Mouse (Mus musculus): ENCODE measurements around the gene Olfr923. TPM values are rescaled to one million over a fixed set of nuclear protein-coding genes. Genes with fewer than 3 reads are reported as not detected.

Olfr923 gene
- polyA plus RNA-seq (2012), result not detected in 2 replicates

DNA sequence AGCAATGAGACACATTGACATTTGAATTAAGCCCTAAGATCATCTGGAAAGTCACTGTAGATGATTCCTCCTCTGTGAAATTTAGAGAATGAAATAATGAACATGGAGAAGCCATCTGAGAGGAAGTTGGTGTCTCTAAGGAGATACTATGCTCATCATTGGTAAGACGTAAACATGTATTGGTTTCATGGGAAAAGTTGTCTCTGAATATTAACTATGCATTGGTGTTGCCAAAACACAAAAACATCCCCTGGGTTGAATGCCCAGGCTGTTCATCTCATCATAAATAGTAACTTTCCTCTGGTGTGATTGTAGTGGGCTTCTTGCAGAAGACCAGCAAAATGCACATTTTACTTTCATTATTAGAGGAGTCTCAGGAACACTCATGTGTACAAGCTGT, at the start of gene Olfr923:
TSS of gene Olfr923 (plus strand) at position 301 of the 400 bp plus-strand sequence.
- no peak for TF ChIP-seq GATA1 (IDR thresholded peaks at IDR 0.05; ENCODE audit: low read length)

DNA sequence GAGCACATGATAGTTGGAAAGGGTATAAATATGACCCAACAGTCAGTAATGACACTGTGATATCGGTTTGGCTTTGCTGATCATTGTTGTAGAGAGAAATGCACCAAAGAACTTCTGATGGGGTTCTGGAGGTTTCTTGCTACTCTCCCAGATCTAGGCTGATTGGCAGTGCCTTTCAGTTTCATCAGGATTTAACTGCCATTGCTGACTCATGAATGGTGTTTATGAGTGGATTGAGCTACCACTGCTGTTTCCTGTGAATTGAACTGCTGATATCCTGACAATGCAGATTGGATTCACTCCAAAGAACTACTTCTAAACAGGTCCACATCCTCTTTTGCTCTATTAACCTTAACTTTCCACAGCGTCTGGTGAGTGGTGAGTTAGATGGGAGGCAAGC, 33.7 kb upstream of the Olfr923 start:
- no peak for TF ChIP-seq GATA1 (IDR thresholded peaks at IDR 0.05; ENCODE audit: low read length)

GRCm38 (mm10) chr9:38805696-38806095, 20.6 kb upstream of the Olfr923 start:
- no peak for TF ChIP-seq GATA1 (IDR thresholded peaks at IDR 0.05; ENCODE audit: low read length)

- TF ChIP-seq GATA1 (IDR thresholded peaks at IDR 0.05; ENCODE audit: low read length), result no peak
Measured at GRCm38 (mm10) chr9:38814314-38814713, 12.0 kb upstream of the Olfr923 start, which contains the start of gene Olfr922. Gene Olfr922 (plus strand): TSS chr9:38814614.

DNA sequence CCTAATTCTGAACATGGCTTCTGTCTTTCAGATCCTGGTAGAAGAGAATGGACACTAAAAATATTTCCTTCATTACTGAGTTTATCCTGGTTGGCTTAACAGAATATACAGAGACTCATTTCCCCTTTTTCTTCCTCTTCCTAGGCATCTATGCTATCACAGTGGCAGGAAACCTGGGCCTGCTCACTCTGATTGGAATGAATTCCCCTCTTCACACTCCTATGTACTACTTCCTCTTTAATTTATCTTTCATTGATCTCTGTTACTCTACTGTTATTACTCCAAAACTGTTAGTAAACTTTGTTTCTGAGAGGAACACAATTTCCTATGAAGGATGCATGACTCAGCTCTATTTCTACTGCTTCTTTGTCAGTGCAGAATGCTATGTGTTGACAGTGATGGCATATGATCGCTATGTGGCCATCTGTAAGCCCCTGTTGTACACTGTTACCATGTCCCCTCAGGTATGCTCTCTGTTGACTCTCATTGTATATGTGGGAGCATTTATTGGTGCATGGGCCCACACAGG, 10.8 kb upstream of the Olfr923 start:
- no peak for TF ChIP-seq GATA1 (IDR thresholded peaks at IDR 0.05; ENCODE audit: low read length)

- no peak for TF ChIP-seq GATA1 (IDR thresholded peaks at IDR 0.05; ENCODE audit: low read length)
Measured at GRCm38 (mm10) chr9:38833027-38833426, 6.7 kb downstream of the Olfr923 start.

DNA sequence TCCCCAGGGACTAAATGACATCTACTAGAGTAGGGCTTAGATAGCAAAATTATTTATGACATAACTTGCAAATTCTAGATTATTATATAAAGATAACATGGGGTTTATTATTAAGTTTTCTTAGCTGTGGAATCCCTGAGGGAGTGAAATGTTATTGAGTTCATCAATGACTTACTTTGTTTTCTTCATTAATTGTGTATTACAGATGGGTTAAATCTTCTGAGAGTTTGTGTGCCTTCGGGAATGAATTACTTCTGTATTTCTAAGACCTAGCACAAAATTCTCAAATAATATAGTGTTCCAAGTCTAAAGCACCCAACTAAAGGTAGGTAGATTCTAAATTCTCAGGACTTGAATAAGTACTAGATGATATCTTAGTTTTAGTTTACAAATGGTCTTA, 17.8 kb downstream of the Olfr923 start, which contains the start of gene Olfr924:
TSS of gene Olfr924 (plus strand) at position 301 of the 400 bp plus-strand sequence.
- no peak for TF ChIP-seq GATA1 (IDR thresholded peaks at IDR 0.05; ENCODE audit: low read length)

- no peak for TF ChIP-seq GATA1 (IDR thresholded peaks at IDR 0.05; ENCODE audit: low read length)
Measured at GRCm38 (mm10) chr9:38854760-38855159, 28.4 kb downstream of the Olfr923 start, which contains the start of gene Olfr26. Gene Olfr26 (plus strand): TSS chr9:38855060.

GRCm38 (mm10) chr9:38876826-38877225, 50.5 kb downstream of the Olfr923 start, which contains the start of gene Olfr926:
Gene Olfr926 (plus strand): TSS chr9:38877126.
- no peak for TF ChIP-seq GATA1 (IDR thresholded peaks at IDR 0.05; ENCODE audit: low read length)

Other genes with a start within 250 kb of the Olfr923 start
- gene Olfr912, start 246.4 kb upstream of the Olfr923 start, polyA plus RNA-seq (2012), result not detected in 2 replicates
- not detected in 2 replicates for gene Olfr913, start 233.8 kb upstream of the Olfr923 start, polyA plus RNA-seq (2012)
- not detected in 2 replicates for gene Olfr914, start 221.4 kb upstream of the Olfr923 start, polyA plus RNA-seq (2012)
- gene Olfr916, start 166.7 kb upstream of the Olfr923 start, polyA plus RNA-seq (2012), result not detected in 2 replicates
- gene Olfr917, start 160.7 kb upstream of the Olfr923 start, polyA plus RNA-seq (2012), result not detected in 2 replicates
- gene Olfr918, start 151.9 kb upstream of the Olfr923 start, polyA plus RNA-seq (2012), result not detected in 2 replicates
- gene Olfr919, start 122.9 kb upstream of the Olfr923 start, polyA plus RNA-seq (2012), result not detected in 2 replicates
- 0.40 and 0.56 TPM in 2 replicates for gene Vwa5a, start 108.3 kb upstream of the Olfr923 start, polyA plus RNA-seq (2012)
- not detected in 2 replicates for gene Olfr920, start 74.2 kb upstream of the Olfr923 start, polyA plus RNA-seq (2012)
- not detected in 2 replicates for gene Olfr921, start 53.5 kb upstream of the Olfr923 start, polyA plus RNA-seq (2012)
- not detected in 2 replicates for gene Olfr922, start 11.9 kb upstream of the Olfr923 start, polyA plus RNA-seq (2012)
- not detected in 2 replicates for gene Olfr924, start 17.9 kb downstream of the Olfr923 start, polyA plus RNA-seq (2012)
- not detected in 2 replicates for gene Olfr26, start 28.5 kb downstream of the Olfr923 start, polyA plus RNA-seq (2012)
- not detected in 2 replicates for gene Olfr926, start 50.6 kb downstream of the Olfr923 start, polyA plus RNA-seq (2012)
- gene Olfr930, start 103.3 kb downstream of the Olfr923 start, polyA plus RNA-seq (2012), result not detected in 2 replicates
- gene Olfr933, start 145.8 kb downstream of the Olfr923 start, polyA plus RNA-seq (2012), result not detected in 2 replicates
- not detected in 2 replicates for gene Olfr934, start 161.8 kb downstream of the Olfr923 start, polyA plus RNA-seq (2012)
- gene Olfr935, start 173.1 kb downstream of the Olfr923 start, polyA plus RNA-seq (2012), result not detected in 2 replicates
- not detected in 2 replicates for gene Olfr146, start 196.8 kb downstream of the Olfr923 start, polyA plus RNA-seq (2012)
- gene Olfr937, start 238.4 kb downstream of the Olfr923 start, polyA plus RNA-seq (2012), result not detected in 2 replicates

Data from G1E-ER4 (cell line).